Comparison of ENCODE assay signal across 11 mouse cellular contexts in the genomic region with DNA sequence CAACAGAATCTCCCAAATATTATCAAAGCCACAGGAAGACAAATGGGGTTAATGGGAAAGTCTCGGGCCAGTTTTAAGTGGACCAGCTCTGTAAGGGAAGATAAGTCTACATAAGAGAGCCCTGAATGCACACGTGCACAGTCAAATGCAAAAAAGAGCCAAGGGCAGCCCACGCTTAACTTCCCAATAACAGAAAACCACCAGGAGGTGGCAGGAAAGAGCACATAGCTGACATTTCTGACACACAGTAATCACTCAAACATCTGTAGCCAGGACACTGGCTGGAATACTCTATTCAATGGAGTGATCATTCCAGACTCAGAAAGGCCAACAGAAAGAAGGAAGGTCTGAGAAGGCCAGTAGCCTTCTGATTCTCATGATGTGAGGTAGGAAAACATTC. TPM values are rescaled to one million over a fixed set of nuclear protein-coding genes. Genes with fewer than 3 reads are reported as not detected.
DNase-seq lines count a peak whose midpoint lies in the region; ATAC-seq lines count a peak whose summit lies in the region.
"Had no signal": no experiment of that assay in that cellular context is flagged by ENCODE, and none has a peak within 500 bp of the region (broad histone marks: within the 10 kb centered on the region; RNA-seq: fewer than 3 reads in every experiment).

No protein-coding gene starts in this region.

- 64% methylated on average over 3 of the region's 3 CpGs for WGBS in hindbrain, embryonic 10.5 days

- H3K36me3 ChIP-seq in splenic B cell, adult 2 months (ENCODE audit: control insufficient read depth, insufficient read depth, low read length, poor library complexity, severe bottlenecking) = peaks cover 10% of the 10 kb centered on the region; the same call in 1 of the 2 replicates
- H3K36me3 ChIP-seq in hindbrain, embryonic 10.5 days = peaks cover 76% of the 10 kb centered on the region

- 0 out of 2 replicates have a peak, but pooled peaks have one; percentile 52 for ATAC-seq in common myeloid progenitor, adult 5-6 weeks (replicated peaks; ENCODE audit: low read depth, poor library complexity, severe bottlenecking)
- ATAC-seq: activated CD4-positive, CD25-positive, alpha-beta regulatory T cell, adult 4 months; forebrain, embryonic 15.5 days had no signal

- no peak overlapping the region for H3K4me3 ChIP-seq in hindbrain, embryonic 10.5 days
- H3K4me3 ChIP-seq: forebrain, embryonic 15.5 days; megakaryocyte, embryonic 14.5 days had no signal

- no peaks in the 10 kb centered on the region for H3K9me3 ChIP-seq in hindbrain, embryonic 10.5 days
- H3K9me3 ChIP-seq: forebrain, embryonic 15.5 days; megakaryocyte, embryonic 14.5 days had no signal

- no peak overlapping the region for H3K27ac ChIP-seq in hindbrain, embryonic 10.5 days
- H3K27ac ChIP-seq: forebrain, embryonic 15.5 days had no signal

- peaks cover 16% of the 10 kb centered on the region; the same call in 1 of the 2 replicates for H3K4me1 ChIP-seq in hindbrain, embryonic 10.5 days (replicated peaks)
- H3K4me1 ChIP-seq: forebrain, embryonic 15.5 days had no signal

- intact Hi-C loops in heart, postnatal 10 days (cut with DNase I) = no loop called here
- intact Hi-C loops in heart, postnatal 25 days (cut with DNase I) = no loop called here

- H3K27me3 ChIP-seq in splenic B cell, adult 2 months (ENCODE audit: control insufficient read depth, insufficient read depth, low read length, poor library complexity, severe bottlenecking) = no peaks in the 10 kb centered on the region
- H3K27me3 ChIP-seq in hindbrain, embryonic 10.5 days (ENCODE audit: insufficient read depth, poor library complexity, severe bottlenecking) = no peaks in the 10 kb centered on the region
- H3K27me3 ChIP-seq: forebrain, embryonic 15.5 days; megakaryocyte, embryonic 14.5 days had no signal

- DNase-seq in heart, postnatal 10 days = peak; percentile 54 to 74
- no peak for DNase-seq in heart, postnatal 25 days (ENCODE audit: low spot score)
- DNase-seq in thymus, postnatal 14 days = peak; percentile 40
- DNase-seq in thymus, postnatal 36 days = no peak
- peak; percentile 38 for DNase-seq in splenic B cell, adult 2 months (ENCODE audit: low read depth, low spot score)
- DNase-seq in layer of hippocampus, postnatal 14 days (ENCODE audit: low spot score in 2 of 2) = no peak
- no peak for DNase-seq in hindbrain, embryonic 10.5 days (ENCODE audit: low spot score)

RNA-seq across cellular contexts. Expression of a gene that starts 13.0 kb away (rescaled TPM):
- total RNA-seq in heart, postnatal 10 days (2021) = 100 to 1,000 TPM; 147 to 156 TPM
- 10 to 100 TPM; 38.9 to 40.4 TPM for total RNA-seq in heart, postnatal 25 days (2021)
- 0.15 and 2.6 TPM in 2 replicates for total RNA-seq in common myeloid progenitor, adult 5-6 weeks (2017)
- 10 to 100 TPM; 24.5 to 27.8 TPM for total RNA-seq in layer of hippocampus, postnatal 14 days (2021)
- polyA plus RNA-seq in hindbrain, embryonic 10.5 days (2016; fragmentation: Nextera tagmentation; extraction: Ambion mirVana) = 10.8 and 11.2 TPM in 2 replicates

RNA-seq across cellular contexts. Expression of a gene that starts 34.0 kb away (rescaled TPM):
- total RNA-seq in heart, postnatal 10 days (2021) = 10 to 100 TPM; 18.1 TPM
- total RNA-seq in heart, postnatal 25 days (2021) = 1 to 10 TPM; 7.7 to 8.1 TPM
- 19.3 and 21.8 TPM in 2 replicates for total RNA-seq in common myeloid progenitor, adult 5-6 weeks (2017)
- 10 to 100 TPM; 27.7 to 28.2 TPM for total RNA-seq in layer of hippocampus, postnatal 14 days (2021)
- 75.6 and 76.9 TPM in 2 replicates for polyA plus RNA-seq in hindbrain, embryonic 10.5 days (2016; fragmentation: Nextera tagmentation; extraction: Ambion mirVana)

RNA-seq across cellular contexts. Expression of a gene that starts 34.0 kb away (rescaled TPM):
- total RNA-seq in heart, postnatal 10 days (2021) = under 1 TPM; 0.10 to 0.12 TPM
- under 1 TPM in 1 of 2 experiments, not detected in 1; 0.11 TPM for total RNA-seq in heart, postnatal 25 days (2021)
- not detected in 2 replicates for total RNA-seq in common myeloid progenitor, adult 5-6 weeks (2017)
- total RNA-seq in layer of hippocampus, postnatal 14 days (2021) = under 1 TPM; 0.14 to 0.29 TPM
- 0.22 and 0.75 TPM in 2 replicates for polyA plus RNA-seq in hindbrain, embryonic 10.5 days (2016; fragmentation: Nextera tagmentation; extraction: Ambion mirVana)
- polyA plus RNA-seq: activated CD4-positive, CD25-positive, alpha-beta regulatory T cell, adult 4 months had no signal

RNA-seq across cellular contexts. Expression of a gene that starts 40.2 kb away (rescaled TPM):
- 10 to 100 TPM; 15.5 to 21.3 TPM for total RNA-seq in heart, postnatal 10 days (2021)
- 10 to 100 TPM in 1 of 2 experiments, 1 to 10 TPM in 1; 9.7 to 10.9 TPM for total RNA-seq in heart, postnatal 25 days (2021)
- total RNA-seq in common myeloid progenitor, adult 5-6 weeks (2017) = not detected in 2 replicates
- total RNA-seq in layer of hippocampus, postnatal 14 days (2021) = 10 to 100 TPM; 13.5 to 18.6 TPM
- 0.31 and 1.1 TPM in 2 replicates for polyA plus RNA-seq in hindbrain, embryonic 10.5 days (2016; fragmentation: Nextera tagmentation; extraction: Ambion mirVana)
- polyA plus RNA-seq: activated CD4-positive, CD25-positive, alpha-beta regulatory T cell, adult 4 months had no signal

RNA-seq across cellular contexts. Expression of a gene that starts 45.8 kb away (rescaled TPM):
- not detected for total RNA-seq in heart, postnatal 10 days (2021)
- total RNA-seq in heart, postnatal 25 days (2021) = not detected
- not detected in 2 replicates for total RNA-seq in common myeloid progenitor, adult 5-6 weeks (2017)
- total RNA-seq in layer of hippocampus, postnatal 14 days (2021) = 1 to 10 TPM in 1 of 2 experiments, under 1 TPM in 1; 0.33 to 8.6 TPM
- polyA plus RNA-seq in hindbrain, embryonic 10.5 days (2016; fragmentation: Nextera tagmentation; extraction: Ambion mirVana) = 0.14 and 0.30 TPM in 2 replicates
- polyA plus RNA-seq: activated CD4-positive, CD25-positive, alpha-beta regulatory T cell, adult 4 months had no signal

Comparison
In these comparisons a context has a peak if more than half of its experiments do, and no peak if none do; other contexts are left out.
1. DNase-seq: peak in heart, postnatal 10 days (2 of 2), thymus, postnatal 14 days (single experiment) and splenic B cell, adult 2 months (single experiment); none in heart, postnatal 25 days (single experiment), thymus, postnatal 36 days (0 of 2), layer of hippocampus, postnatal 14 days (0 of 2) and hindbrain, embryonic 10.5 days (single experiment).